Mouse (Mus musculus) embryonic fibroblast, embryonic 13.5 days (primary cell): ENCODE results near the gene Enthd1.

Experiments used
- CTCF ChIP-seq: IDR thresholded peaks from 2 replicates; pipeline ENCODE4 v1.5.1; 2011; ENCODE audit warnings: mild to moderate bottlenecking, control low read depth, low read length, moderate library complexity, borderline replicate concordance; ENCODE audit not compliant: insufficient read depth
- POLR2A ChIP-seq: IDR thresholded peaks from 2 replicates; pipeline ENCODE4 v1.6.1; 2011; ENCODE audit warnings: low read depth, mild to moderate bottlenecking, control low read depth, low read length, moderate library complexity

- TF ChIP-seq CTCF (no peak), POLR2A (no peak)
Measured at GRCm38 (mm10) chr15:80440195-80440594, 124.8 kb downstream of the Enthd1 start.
